Mouse (Mus musculus): ENCODE data around the gene Fam122c.

Fam122c gene

GRCm38 (mm10) chrX:53370366-53370740 is 97.1 kb downstream of the Fam122c start, which contains the start of gene Mospd1:
TSS of gene Mospd1 (minus strand) at chrX:53370502.
- DNase-seq (ENCODE audit: low spot score): peak; percentile 80
